Mouse (Mus musculus) MEL (cell line): Measurements from ENCODE around the gene Tmem86a.

Experiments used
- CTCF ChIP-seq, 3 experiments: IDR thresholded peaks in 2 of 3; conservative IDR thresholded peaks in 1 of 3; 2 replicates each; pipeline ENCODE4 v1.5.1; 2011 to 2012; ENCODE audit warnings: low read length in 3 of 3, low read depth in 2 of 3, mild to moderate bottlenecking in 2 of 3, improper control_type of control experiment in 1 of 3, inconsistent platforms in 1 of 3, mixed read lengths in 1 of 3, moderate library complexity in 1 of 3; ENCODE audit not compliant: control insufficient read depth in 1 of 3, insufficient read depth in 1 of 3, poor library complexity in 1 of 3, severe bottlenecking in 1 of 3
- ELF1 ChIP-seq: IDR thresholded peaks from 2 replicates; pipeline ENCODE4 v1.6.1; 2014; ENCODE audit warnings: low read depth, mild to moderate bottlenecking, inconsistent platforms, low read length, improper control_type of control experiment, moderate library complexity
- GATA1 ChIP-seq: IDR thresholded peaks from 2 replicates; pipeline ENCODE4 v1.6.1; 2011; ENCODE audit warnings: low read depth, low read length, improper control_type of control experiment
- ZKSCAN1 ChIP-seq: IDR thresholded peaks from 2 replicates; pipeline ENCODE4 v1.6.1; 2012; ENCODE audit warnings: low read depth, mild to moderate bottlenecking, inconsistent platforms, low read length, improper control_type of control experiment, moderate library complexity

DNA sequence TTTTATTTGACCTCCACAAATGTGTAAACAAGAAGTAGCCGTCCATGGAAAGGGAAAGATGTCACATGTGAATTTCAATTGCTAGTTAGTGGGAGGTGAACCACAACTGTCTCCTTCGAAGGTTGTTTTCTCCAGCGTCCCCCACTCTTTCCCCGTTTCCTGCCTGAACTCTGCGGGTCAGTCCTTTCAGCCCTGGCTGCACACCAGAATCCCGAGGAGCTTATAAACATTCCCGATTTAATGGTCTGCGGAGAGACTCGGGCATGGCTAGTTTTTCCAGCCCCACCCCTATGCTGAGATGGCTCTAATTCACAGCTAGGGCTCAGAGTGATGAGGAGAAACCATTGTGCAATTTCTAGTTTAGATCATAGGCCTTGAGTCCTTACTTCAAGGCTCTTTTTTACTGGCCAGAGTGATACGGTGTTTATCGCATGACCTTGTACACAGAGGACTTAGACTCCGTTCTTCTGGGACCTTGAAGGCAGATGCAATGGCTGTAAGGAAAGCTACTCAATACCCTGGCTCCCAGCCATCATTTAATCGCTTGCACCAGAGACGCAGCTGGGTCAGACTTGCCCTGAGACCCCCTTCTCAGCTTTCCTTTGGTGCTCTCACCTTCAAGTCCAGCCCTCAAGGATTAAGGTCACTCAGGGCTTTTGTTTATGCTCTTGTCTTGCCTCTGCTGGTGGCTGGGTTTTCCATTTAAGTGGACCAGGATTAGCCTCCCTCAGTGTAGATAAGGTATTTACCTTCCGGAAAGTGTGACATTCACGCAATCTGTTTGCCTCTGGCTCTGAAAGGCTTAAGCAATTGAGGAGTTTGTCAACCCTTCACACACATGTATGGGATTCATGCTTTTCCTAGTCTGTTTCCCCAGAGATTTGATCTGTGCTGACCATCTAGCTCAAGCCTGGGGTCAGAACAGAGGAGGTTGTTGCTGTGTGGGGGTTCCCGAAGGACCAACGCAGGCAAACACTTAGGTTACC, 23.4 kb downstream of the Tmem86a start:
- no peak for TF ChIP-seq GATA1
- no peak for TF ChIP-seq ELF1
- no peak for TF ChIP-seq CTCF (IDR thresholded peaks at IDR 0.05 in 2 of 3, conservative IDR thresholded peaks at IDR 0.05 in 1 of 3; ENCODE audit: control insufficient read depth in 1 of 3, insufficient read depth in 1 of 3, low read depth in 2 of 3, low read length in 3 of 3, poor library complexity in 1 of 3, severe bottlenecking in 1 of 3)
- TF ChIP-seq ZKSCAN1: no peak
